ENCODE assay signal across 9 mouse cellular contexts in genomic region chr9:65555001-65555405, GRCm38 (mm10). TPM values are rescaled to one million over a fixed set of nuclear protein-coding genes. Genes with fewer than 3 reads are reported as not detected.
DNase-seq lines count a peak whose midpoint lies in the region; ATAC-seq and TF ChIP-seq lines count a peak whose summit lies in the region.
"Had no signal": no experiment of that assay in that cellular context is flagged by ENCODE, and none has a peak within 500 bp of the region (broad histone marks: within the 10 kb centered on the region; RNA-seq: fewer than 3 reads in every experiment).

No protein-coding gene starts in this region.

- 0 out of 2 replicates have a peak overlapping the region, but pooled peaks have one; percentile 11 for H3K9ac ChIP-seq in lung, embryonic 15.5 days
- peak overlapping the region; percentile 54 for H3K9ac ChIP-seq in intestine, embryonic 16.5 days (ENCODE audit: low read depth, low read length)

- no peaks in the 10 kb centered on the region for H3K27me3 ChIP-seq in lung, embryonic 15.5 days
- no peaks in the 10 kb centered on the region for H3K27me3 ChIP-seq in intestine, embryonic 16.5 days (replicated peaks; ENCODE audit: control insufficient read depth, insufficient read depth, low read length)

- no peaks in the 10 kb centered on the region for H3K9me3 ChIP-seq in lung, embryonic 15.5 days
- H3K9me3 ChIP-seq in intestine, embryonic 16.5 days (ENCODE audit: control insufficient read depth, low read length): no peaks in the 10 kb centered on the region

- peak overlapping the region; percentile 79 for H3K27ac ChIP-seq in lung, embryonic 15.5 days
- peak overlapping the region; percentile 79 for H3K27ac ChIP-seq in intestine, embryonic 16.5 days (ENCODE audit: low read length)
- no peak overlapping the region for H3K27ac ChIP-seq in left cerebral cortex, adult 2 months

- DNase-seq in lung, postnatal 14 days: no peak
- DNase-seq in embryo, embryonic 10.5 days (ENCODE audit: low spot score): peak; percentile 72
- no peak for DNase-seq in T-cell, adult 2 months (ENCODE audit: low spot score)
- DNase-seq in left cerebral cortex, adult 2 months (ENCODE audit: extremely low spot score in 1 of 2, low spot score in 2 of 2): no peak
- DNase-seq: heart, postnatal 14 days had no signal

- 7% methylated on average over 5 of the region's 5 CpGs for WGBS in lung, embryonic 15.5 days
- WGBS in intestine, embryonic 16.5 days: 5% methylated on average over 5 of the region's 5 CpGs

- H3K4me3 ChIP-seq in lung, embryonic 15.5 days: no peak overlapping the region
- no peak overlapping the region for H3K4me3 ChIP-seq in intestine, embryonic 16.5 days (ENCODE audit: low read length)
- no peak overlapping the region for H3K4me3 ChIP-seq in left cerebral cortex, adult 2 months

- peaks cover 36% of the 10 kb centered on the region for H3K4me1 ChIP-seq in lung, embryonic 15.5 days
- peaks cover 30% of the 10 kb centered on the region for H3K4me1 ChIP-seq in intestine, embryonic 16.5 days (ENCODE audit: control insufficient read depth, insufficient read depth, low read length)

- TF ChIP-seq CTCF in left cerebral cortex, adult 2 months (IDR thresholded peaks at IDR 0.05): no peak

- intact Hi-C loops in left cerebral cortex, adult 2 months (cut with DNase I): no loop called here

- no peak overlapping the region for H3K4me2 ChIP-seq in lung, embryonic 15.5 days
- H3K4me2 ChIP-seq in intestine, embryonic 16.5 days (ENCODE audit: low read depth, low read length): no peak overlapping the region

- ATAC-seq in lung, embryonic 15.5 days (ENCODE audit: borderline replicate concordance, extremely low read depth, low FRiP score, low TSS enrichment): peak; percentile 62
- peak; percentile 70 for ATAC-seq in intestine, embryonic 16.5 days
- peak; percentile 92 for ATAC-seq in megakaryocyte-erythroid progenitor cell, adult 5-6 weeks (replicated peaks; ENCODE audit: low FRiP score, low TSS enrichment, poor library complexity, severe bottlenecking)
- ATAC-seq: activated CD4-positive, CD25-positive, alpha-beta regulatory T cell, adult 4 months had no signal

- peaks cover 36% of the 10 kb centered on the region; the same call in 1 of the 2 replicates for H3K36me3 ChIP-seq in lung, embryonic 15.5 days
- no peaks in the 10 kb centered on the region; the same call in 1 of the 2 replicates for H3K36me3 ChIP-seq in intestine, embryonic 16.5 days (ENCODE audit: control insufficient read depth, insufficient read depth, low read length)

RNA-seq across cellular contexts. Expression of gene Plekho2, which starts 24.8 kb away (rescaled TPM):
- polyA plus RNA-seq in lung, embryonic 15.5 days (2015; fragmentation: Nextera tagmentation; extraction: Ambion mirVana): 21.7 TPM in 2 replicates
- polyA plus RNA-seq in intestine, embryonic 16.5 days (2015; fragmentation: Nextera tagmentation; extraction: Ambion mirVana): 11.3 and 11.9 TPM in 2 replicates
- total RNA-seq in megakaryocyte-erythroid progenitor cell, adult 5-6 weeks (2014; fragmentation: Nextera tagmentation): 29.1 and 29.3 TPM in 2 replicates
- total RNA-seq in megakaryocyte-erythroid progenitor cell, adult 5-6 weeks (2017): 14.2 and 16.8 TPM in 2 replicates
- total RNA-seq in left cerebral cortex, adult 2 months (2021): 10 to 100 TPM; 13.3 to 15.1 TPM

RNA-seq across cellular contexts. Expression of gene Pif1, which starts 32.0 kb away (rescaled TPM):
- polyA plus RNA-seq in lung, embryonic 15.5 days (2015; fragmentation: Nextera tagmentation; extraction: Ambion mirVana): 16.6 and 19.0 TPM in 2 replicates
- 7.6 and 9.0 TPM in 2 replicates for polyA plus RNA-seq in intestine, embryonic 16.5 days (2015; fragmentation: Nextera tagmentation; extraction: Ambion mirVana)
- total RNA-seq in megakaryocyte-erythroid progenitor cell, adult 5-6 weeks (2014; fragmentation: Nextera tagmentation): 5.0 and 14.3 TPM in 2 replicates
- total RNA-seq in megakaryocyte-erythroid progenitor cell, adult 5-6 weeks (2017): 6.5 and 6.6 TPM in 2 replicates
- under 1 TPM; 0.20 to 0.28 TPM for total RNA-seq in left cerebral cortex, adult 2 months (2021)

RNA-seq across cellular contexts. Expression of gene Ankdd1a, which starts 35.0 kb away (rescaled TPM):
- polyA plus RNA-seq in lung, embryonic 15.5 days (2015; fragmentation: Nextera tagmentation; extraction: Ambion mirVana): not detected in 2 replicates
- polyA plus RNA-seq in intestine, embryonic 16.5 days (2015; fragmentation: Nextera tagmentation; extraction: Ambion mirVana): not detected in 2 replicates
- total RNA-seq in megakaryocyte-erythroid progenitor cell, adult 5-6 weeks (2014; fragmentation: Nextera tagmentation): not detected in 2 replicates
- total RNA-seq in megakaryocyte-erythroid progenitor cell, adult 5-6 weeks (2017): not detected in 2 replicates
- 1 to 10 TPM; 2.7 to 3.5 TPM for total RNA-seq in left cerebral cortex, adult 2 months (2021)
- total RNA-seq: heart, postnatal 14 days had no signal

Comparison
In these comparisons a context has a peak if more than half of its experiments do, and no peak if none do; other contexts are left out.
1. RNA of gene Pif1, which starts 32.0 kb away (total RNA-seq): 5.0 to 14.3 TPM in megakaryocyte-erythroid progenitor cell, adult 5-6 weeks; 0.20 to 0.28 TPM in left cerebral cortex, adult 2 months; every median in the first group is over 4 times any median in the second.
2. Peak in every context shown above with its lines, with median percentiles within 50 percentile points of each other: ATAC-seq.